ENCODE assay signal across 30 mouse cellular contexts in the genomic region with DNA sequence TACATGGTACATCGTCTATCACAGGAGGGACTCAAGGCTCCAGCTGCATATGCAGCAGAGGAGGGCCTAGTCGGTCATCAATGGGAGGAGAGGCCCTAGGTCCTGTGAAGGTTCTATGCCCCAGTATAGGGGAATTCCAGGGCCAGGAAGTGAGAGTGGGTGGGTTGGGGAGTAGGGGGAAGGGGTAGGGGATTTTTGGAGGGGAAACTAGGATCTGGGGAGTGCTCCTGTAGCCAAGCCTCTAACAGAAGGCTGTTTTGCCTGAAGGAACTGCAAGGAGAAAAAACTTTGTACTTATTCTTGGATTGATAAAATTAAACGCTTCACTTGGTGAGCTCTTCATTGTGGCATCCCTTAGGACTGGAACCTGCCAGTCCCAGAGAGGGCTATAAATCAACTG.
"Had no signal": no experiment of that assay in that cellular context is flagged by ENCODE, and none has a peak within 500 bp of the region (broad histone marks: within the 10 kb centered on the region; RNA-seq: fewer than 3 reads in every experiment).

No protein-coding gene starts in this region.

- H3K36me3 ChIP-seq: limb, embryonic 10.5 days; limb, embryonic 12.5 days; limb, embryonic 13.5 days; limb, embryonic 15.5 days; liver, embryonic 12.5 days; liver, embryonic 13.5 days; liver, embryonic 15.5 days; lung, embryonic 15.5 days; midbrain, embryonic 10.5 days; midbrain, embryonic 12.5 days; midbrain, embryonic 13.5 days; midbrain, embryonic 15.5 days; neural tube, embryonic 12.5 days had no signal

- H3K9me3 ChIP-seq: limb, embryonic 10.5 days; limb, embryonic 12.5 days; limb, embryonic 13.5 days; limb, embryonic 15.5 days; liver, embryonic 13.5 days; liver, embryonic 15.5 days; lung, embryonic 15.5 days; midbrain, embryonic 15.5 days; neural tube, embryonic 12.5 days had no signal

- DNase-seq: left cerebral cortex, postnatal 4 days; liver; liver, embryonic 13.5 days; liver, postnatal 0 days; lung, adult 18-20 months; lung, adult 2 months; lung, embryonic 14.5 days; lung, postnatal 10 days; lung, postnatal 14 days; lung, postnatal 36 days; lung, postnatal 4 days; midbrain, embryonic 14.5 days had no signal

- H3K27ac ChIP-seq: limb, embryonic 10.5 days; limb, embryonic 12.5 days; limb, embryonic 13.5 days; limb, embryonic 15.5 days; liver, embryonic 12.5 days; liver, embryonic 13.5 days; liver, embryonic 14.5 days; liver, embryonic 15.5 days; lung, embryonic 15.5 days; macrophage; midbrain, embryonic 10.5 days; midbrain, embryonic 12.5 days; midbrain, embryonic 13.5 days; midbrain, embryonic 15.5 days; neural tube, embryonic 12.5 days had no signal

- H3K9ac ChIP-seq: limb, embryonic 12.5 days; limb, embryonic 13.5 days; limb, embryonic 15.5 days; liver, embryonic 12.5 days; liver, embryonic 13.5 days; liver, embryonic 14.5 days; liver, embryonic 15.5 days; liver, postnatal 0 days; lung, embryonic 14.5 days; lung, embryonic 15.5 days; midbrain, embryonic 12.5 days; midbrain, embryonic 13.5 days; midbrain, embryonic 15.5 days; neural tube, embryonic 12.5 days had no signal

- H3K4me3 ChIP-seq: limb, embryonic 10.5 days; limb, embryonic 12.5 days; limb, embryonic 13.5 days; limb, embryonic 15.5 days; liver, embryonic 12.5 days; liver, embryonic 13.5 days; liver, embryonic 15.5 days; lung, embryonic 15.5 days; megakaryocyte, embryonic 14.5 days; midbrain, embryonic 10.5 days; midbrain, embryonic 12.5 days; midbrain, embryonic 13.5 days; midbrain, embryonic 15.5 days; myocyte; neural tube, embryonic 12.5 days had no signal

- H3K4me1 ChIP-seq: limb, embryonic 10.5 days; limb, embryonic 12.5 days; limb, embryonic 13.5 days; limb, embryonic 15.5 days; liver, embryonic 12.5 days; liver, embryonic 13.5 days; liver, embryonic 15.5 days; lung, embryonic 15.5 days; megakaryocyte, embryonic 14.5 days; midbrain, embryonic 10.5 days; midbrain, embryonic 12.5 days; midbrain, embryonic 13.5 days; midbrain, embryonic 15.5 days; neural tube, embryonic 12.5 days had no signal

- H3K4me2 ChIP-seq: limb, embryonic 12.5 days; limb, embryonic 13.5 days; limb, embryonic 15.5 days; liver, embryonic 11.5 days; liver, embryonic 12.5 days; liver, embryonic 13.5 days; liver, embryonic 15.5 days; lung, embryonic 14.5 days; lung, embryonic 15.5 days; midbrain, embryonic 11.5 days; midbrain, embryonic 12.5 days; midbrain, embryonic 13.5 days; midbrain, embryonic 15.5 days; neural tube, embryonic 12.5 days had no signal

- H3K27me3 ChIP-seq: limb, embryonic 12.5 days; limb, embryonic 13.5 days; limb, embryonic 15.5 days; liver, embryonic 12.5 days; liver, embryonic 13.5 days; liver, embryonic 15.5 days; lung, embryonic 15.5 days; midbrain, embryonic 12.5 days; midbrain, embryonic 13.5 days; midbrain, embryonic 15.5 days; neural tube, embryonic 12.5 days had no signal
